Mouse (Mus musculus): ENCODE measurements around the gene Bmp2k. TPM values are rescaled to one million over a fixed set of nuclear protein-coding genes. Genes with fewer than 3 reads are reported as not detected.
A peak's percentile ranks its signal among the peaks of the same experiment; 100 is the strongest.

Gene Bmp2k
- total RNA-seq, 2 experiments from 2014 or later, result 14.3 to 16.1 TPM

- intact Hi-C loops (cut with DNase I), result no loop called here
- no peak for DNase-seq
Observed at GRCm38 (mm10) chr5:96970472-96970848, 27.0 kb upstream of the Bmp2k start.

- no peak for DNase-seq
- intact Hi-C loops (cut with DNase I), result no loop called here
Observed at GRCm38 (mm10) chr5:96972474-96973130, 24.9 kb upstream of the Bmp2k start.

GRCm38 (mm10) chr5:96973714-96974113, 23.8 kb upstream of the Bmp2k start:
- DNase-seq, result no peak
- intact Hi-C loops (cut with DNase I), result no loop called here

- DNase-seq, result no peak
- intact Hi-C loops (cut with DNase I), result no loop called here
Observed at GRCm38 (mm10) chr5:96974661-96975060, 22.8 kb upstream of the Bmp2k start.

- DNase-seq, result no peak
Observed at GRCm38 (mm10) chr5:96975112-96975511, 22.4 kb upstream of the Bmp2k start.

GRCm38 (mm10) chr5:96976150-96976549, 21.3 kb upstream of the Bmp2k start:
- intact Hi-C loops (cut with DNase I), result no loop called here
- DNase-seq, result no peak

More at GRCm38 (mm10) chr5:96975112-96975511, 22.4 kb upstream of the Bmp2k start:
- intact Hi-C loops (cut with DNase I), result no loop called here

GRCm38 (mm10) chr5:96979296-96980007, 18.0 kb upstream of the Bmp2k start:
- intact Hi-C loops (cut with DNase I), result no loop called here

GRCm38 (mm10) chr5:96980008-96980634, 17.4 kb upstream of the Bmp2k start:
- peak; percentile 27 for DNase-seq
- intact Hi-C loops (cut with DNase I), result no loop called here

More at GRCm38 (mm10) chr5:96979296-96980007, 18.0 kb upstream of the Bmp2k start:
- no peak for DNase-seq

GRCm38 (mm10) chr5:96981987-96982386, 15.5 kb upstream of the Bmp2k start:
- intact Hi-C loops (cut with DNase I), result no loop called here
- DNase-seq, result no peak

GRCm38 (mm10) chr5:96983142-96983541, 14.3 kb upstream of the Bmp2k start:
- DNase-seq, result no peak

GRCm38 (mm10) chr5:96986850-96987249, 10.6 kb upstream of the Bmp2k start:
- no peak for DNase-seq
- intact Hi-C loops (cut with DNase I), result no loop called here

More at GRCm38 (mm10) chr5:96983142-96983541, 14.3 kb upstream of the Bmp2k start:
- intact Hi-C loops (cut with DNase I), result no loop called here

GRCm38 (mm10) chr5:96988880-96989279, 8.6 kb upstream of the Bmp2k start:
- intact Hi-C loops (cut with DNase I), result no loop called here
- DNase-seq, result no peak

GRCm38 (mm10) chr5:96991156-96991555, 6.3 kb upstream of the Bmp2k start:
- intact Hi-C loops (cut with DNase I), result no loop called here
- no peak for DNase-seq

GRCm38 (mm10) chr5:96992651-96993050, 4.8 kb upstream of the Bmp2k start:
- DNase-seq, result no peak
- intact Hi-C loops (cut with DNase I), result no loop called here

- intact Hi-C loops (cut with DNase I), result no loop called here
Observed at GRCm38 (mm10) chr5:96993057-96993456, 4.4 kb upstream of the Bmp2k start.

GRCm38 (mm10) chr5:96995791-96996190, 1.7 kb upstream of the Bmp2k start:
- intact Hi-C loops (cut with DNase I), result no loop called here
- DNase-seq, result no peak

More at GRCm38 (mm10) chr5:96993057-96993456, 4.4 kb upstream of the Bmp2k start:
- no peak for DNase-seq

- DNase-seq, result no peak
- intact Hi-C loops (cut with DNase I), result no loop called here
Observed at GRCm38 (mm10) chr5:96996401-96997309, 834 bp upstream of the Bmp2k start.

- no peak for DNase-seq
- intact Hi-C loops (cut with DNase I), result no loop called here
Observed at GRCm38 (mm10) chr5:96997802-96998565, 495 bp downstream of the Bmp2k start.

GRCm38 (mm10) chr5:96998566-96998907, 1.0 kb downstream of the Bmp2k start:
- intact Hi-C loops (cut with DNase I), result no loop called here
- DNase-seq, result no peak

- no peak for DNase-seq
- intact Hi-C loops (cut with DNase I), result no loop called here
Observed at GRCm38 (mm10) chr5:96999601-97000000, 2.1 kb downstream of the Bmp2k start.
